Mouse (Mus musculus): ENCODE measurements around the gene Mfsd4b1. TPM values are rescaled to one million over a fixed set of nuclear protein-coding genes. Genes with fewer than 3 reads are reported as not detected.
"Not testable (repeated sequence)": the region's sequence is repeated elsewhere in the genome, so short reads cannot be mapped to it uniquely, and the experiment has no call there.

Mfsd4b1 gene
- total RNA-seq, 2 experiments from 2014 or later: 3.1 to 3.5 TPM

DNA sequence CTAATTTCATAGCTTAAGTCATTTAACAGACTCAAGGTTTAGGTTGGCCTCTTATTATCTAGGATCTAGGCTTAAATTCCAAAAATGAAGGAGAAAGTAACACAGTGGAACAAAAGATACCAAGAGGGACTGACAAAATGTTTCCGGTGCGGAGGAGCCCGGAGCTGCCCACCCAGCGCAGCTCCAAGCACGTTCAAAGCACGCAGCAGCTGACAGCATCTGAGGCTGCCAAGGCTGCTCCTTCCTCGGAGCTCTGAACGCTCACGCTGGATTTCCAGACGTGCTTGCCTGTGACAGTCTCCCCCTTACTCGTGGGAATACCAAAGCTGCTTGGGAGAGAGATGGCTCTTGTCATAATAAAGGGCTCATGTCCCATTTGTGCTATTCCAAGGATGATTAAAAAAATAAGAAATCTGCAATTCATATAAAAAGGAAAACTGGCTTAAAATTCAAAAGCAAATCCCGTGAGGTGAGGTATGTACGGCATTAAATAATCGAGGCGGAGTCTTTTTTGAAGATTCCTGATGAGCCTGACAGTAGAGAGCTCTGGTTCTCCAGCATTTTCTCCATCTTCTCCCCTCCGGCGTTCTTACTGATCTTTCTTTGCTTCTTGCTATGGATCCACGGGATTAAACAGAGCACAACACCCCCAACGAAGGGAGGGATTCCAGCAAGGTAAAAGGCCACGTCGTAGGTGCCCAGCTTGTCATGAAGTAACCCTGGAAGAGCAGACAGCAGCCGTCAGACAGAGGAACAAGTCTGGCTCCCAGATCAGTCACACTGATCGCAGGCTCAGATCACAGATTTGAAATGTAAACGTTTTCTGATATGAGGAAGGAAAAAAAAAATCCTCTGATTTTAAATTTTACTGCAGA lies 11.9 kb upstream of the Mfsd4b1 start:
- no peak for DNase-seq (ENCODE audit: low spot score in 2 of 2)

DNA sequence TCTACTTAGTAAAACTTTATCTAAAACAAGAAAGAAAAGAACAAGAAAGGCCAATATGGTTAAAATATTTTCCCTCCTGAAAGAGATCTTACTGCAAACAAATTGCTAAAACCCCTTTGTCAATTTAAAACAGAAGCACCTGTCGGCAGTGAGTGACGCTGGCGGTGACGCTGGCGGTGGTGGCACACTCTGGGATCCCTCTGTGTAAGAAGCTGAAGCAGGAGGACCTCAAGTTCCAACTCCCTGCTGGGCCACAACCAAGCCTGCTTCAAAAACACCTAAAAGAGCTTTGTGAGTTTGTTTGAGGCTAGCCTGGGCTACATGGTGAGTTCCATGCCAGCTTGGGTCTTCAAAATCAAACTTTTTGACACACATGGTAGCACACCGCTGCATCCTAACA lies 9.9 kb upstream of the Mfsd4b1 start:
- no peak for DNase-seq (ENCODE audit: low spot score in 2 of 2)

DNA sequence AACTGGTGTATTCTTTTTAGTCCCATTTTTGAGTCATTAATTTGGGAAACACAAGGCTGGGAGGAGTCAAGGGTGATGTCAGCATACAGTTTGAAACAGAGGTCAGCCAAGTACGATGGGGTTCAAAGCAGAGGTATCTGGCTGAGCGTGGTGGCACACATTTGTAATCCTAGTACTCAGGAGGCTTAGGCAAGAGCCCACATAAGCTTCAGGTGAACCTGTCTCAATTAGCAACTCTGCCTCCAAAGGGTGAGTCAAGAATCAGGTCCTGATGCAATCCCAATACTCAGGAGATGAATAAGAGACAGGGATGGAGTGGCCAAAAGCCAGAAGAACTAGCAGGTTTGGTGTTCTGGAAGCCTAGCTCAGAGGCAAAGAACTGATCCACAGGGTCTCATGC lies 7.8 kb upstream of the Mfsd4b1 start:
- DNase-seq (ENCODE audit: low spot score in 2 of 2): no peak

DNA sequence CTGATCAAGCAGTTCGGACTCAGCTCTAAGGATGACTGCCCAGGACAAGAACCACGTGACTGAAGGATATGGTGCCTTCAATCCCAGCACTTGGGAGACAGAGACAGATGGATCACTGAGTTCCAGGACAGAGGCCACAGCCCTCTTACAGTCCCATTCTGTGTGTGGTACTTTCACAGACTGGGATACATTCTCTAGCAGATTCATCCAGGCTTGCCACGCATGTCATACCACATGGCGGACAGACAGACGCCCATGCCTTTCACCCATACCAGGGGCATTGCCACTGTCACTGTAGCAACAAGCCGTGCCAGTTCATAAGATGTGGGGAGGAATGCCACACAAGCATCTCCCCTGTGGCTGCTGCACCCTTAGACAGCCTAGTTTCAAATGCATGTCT lies 5.6 kb upstream of the Mfsd4b1 start:
- no peak for DNase-seq (ENCODE audit: low spot score in 2 of 2)

DNA sequence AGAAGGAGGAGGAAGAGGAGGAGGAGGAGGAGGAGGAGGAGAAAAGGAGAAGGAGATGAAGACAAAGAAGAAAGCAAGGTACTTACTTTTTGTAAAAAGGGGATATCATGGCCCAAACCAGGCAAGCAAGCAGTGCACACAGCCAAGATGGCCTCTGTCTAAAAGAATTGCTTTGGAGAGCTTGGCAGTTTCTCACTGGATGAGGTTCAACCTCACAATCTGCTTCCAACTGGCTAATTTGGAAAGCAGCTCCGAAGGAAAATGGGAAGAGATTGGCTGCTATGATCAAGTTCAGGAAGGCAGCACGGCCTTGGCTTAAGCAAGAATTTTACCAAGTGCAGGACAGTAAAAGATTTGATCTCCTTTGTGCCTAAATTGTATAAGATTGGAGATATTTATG lies 4.5 kb upstream of the Mfsd4b1 start:
- no peak for DNase-seq (ENCODE audit: low spot score in 2 of 2)

DNA sequence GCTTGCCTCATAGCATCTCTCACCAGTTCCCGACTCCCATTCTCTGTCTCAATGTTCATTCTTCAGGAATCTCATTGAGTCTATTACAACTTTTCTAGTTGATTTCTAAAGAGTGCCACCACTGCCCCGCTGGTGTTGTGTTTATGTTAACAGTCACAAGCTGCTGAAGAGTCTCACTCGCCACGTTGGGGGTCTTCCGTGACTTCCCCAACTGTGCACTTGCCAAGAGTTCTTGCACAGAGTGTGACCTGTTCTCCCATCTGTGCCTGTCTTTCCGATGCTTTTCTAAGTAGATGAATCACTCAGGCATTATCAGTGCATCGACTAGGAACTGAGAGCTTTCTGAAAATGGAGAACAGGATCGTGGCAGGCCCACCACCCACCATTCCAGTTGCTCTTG lies 3.0 kb upstream of the Mfsd4b1 start:
- DNase-seq (ENCODE audit: low spot score in 2 of 2): no peak

DNA sequence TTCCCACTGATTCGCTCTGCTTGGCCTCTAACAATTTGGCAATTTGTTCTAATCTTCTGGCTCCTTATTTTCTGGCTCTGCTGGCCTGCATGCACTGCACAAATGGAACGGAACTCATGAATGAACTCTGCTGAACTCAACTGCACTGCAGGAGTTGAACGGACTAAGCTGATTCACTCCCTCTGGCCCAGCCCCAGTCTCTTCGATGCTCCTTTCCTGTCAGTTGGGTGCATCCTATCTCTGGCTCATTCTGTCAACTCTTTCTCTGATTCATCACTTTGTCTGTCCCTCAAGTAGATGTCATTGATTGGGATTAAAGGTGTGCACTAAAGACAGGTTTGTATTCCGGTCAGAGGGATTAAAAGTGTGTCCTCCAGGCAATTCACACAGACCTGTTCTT lies 1.5 kb upstream of the Mfsd4b1 start:
- DNase-seq (ENCODE audit: low spot score in 2 of 2): no peak

DNA sequence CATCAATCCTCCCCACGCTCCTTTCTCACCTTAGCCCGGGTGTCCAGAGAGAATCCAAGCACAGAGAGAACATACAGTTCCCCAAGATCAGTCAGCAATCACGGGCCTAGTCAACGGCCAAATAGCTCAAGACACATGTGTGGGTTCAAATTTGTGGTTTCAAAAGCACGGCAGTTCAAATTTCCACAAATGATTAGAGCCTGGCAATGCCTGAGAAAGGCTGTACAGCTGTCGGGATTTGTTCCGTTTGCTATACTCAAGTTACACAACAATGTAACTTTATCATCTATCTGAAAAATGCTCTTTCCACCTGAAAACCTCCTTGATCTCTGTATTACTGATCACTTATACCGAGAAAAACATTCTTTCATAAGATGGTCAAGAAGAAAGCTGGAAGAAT lies 492 bp upstream of the Mfsd4b1 start:
- no peak for DNase-seq (ENCODE audit: low spot score in 2 of 2)

DNA sequence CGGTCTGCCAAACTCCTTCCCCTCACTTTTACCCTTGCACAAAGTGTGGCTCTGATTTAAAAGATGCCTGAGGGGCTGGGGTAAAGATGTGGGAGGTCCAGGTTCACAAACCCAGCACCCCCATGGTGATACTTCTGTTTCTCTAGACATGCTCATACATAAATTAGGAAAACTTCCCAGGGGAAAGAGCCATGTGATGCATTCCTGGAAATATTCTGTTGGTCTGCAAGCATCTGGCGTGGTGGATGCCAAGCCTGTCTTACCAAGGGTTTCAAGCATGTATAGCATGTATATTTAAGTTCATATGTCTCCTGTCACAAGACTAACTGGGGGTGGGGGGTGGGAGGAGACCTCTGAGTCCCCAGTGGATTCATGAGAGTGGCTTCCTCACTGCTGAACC lies 4.7 kb downstream of the Mfsd4b1 start:
- DNase-seq (ENCODE audit: low spot score in 2 of 2): no peak

DNA sequence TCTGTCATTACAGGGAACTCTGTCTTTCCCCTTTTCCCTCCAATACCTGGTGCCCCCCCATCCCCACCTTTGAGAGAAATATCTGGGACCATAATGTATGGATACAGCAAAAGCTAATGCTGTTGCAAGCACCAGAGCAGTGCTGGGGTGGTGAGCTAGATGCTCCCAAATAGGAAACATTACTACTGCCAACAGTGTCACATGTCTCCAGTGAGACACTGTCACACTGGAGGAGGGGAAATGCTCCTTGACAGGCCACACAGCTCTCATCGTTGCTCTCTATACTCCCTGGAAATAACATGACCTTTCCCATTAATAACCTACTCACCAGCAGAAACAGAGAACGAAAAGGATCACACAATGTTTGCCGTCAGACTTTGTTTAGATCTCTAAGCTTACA lies 5.6 kb downstream of the Mfsd4b1 start:
- no peak for DNase-seq (ENCODE audit: low spot score in 2 of 2)

DNA sequence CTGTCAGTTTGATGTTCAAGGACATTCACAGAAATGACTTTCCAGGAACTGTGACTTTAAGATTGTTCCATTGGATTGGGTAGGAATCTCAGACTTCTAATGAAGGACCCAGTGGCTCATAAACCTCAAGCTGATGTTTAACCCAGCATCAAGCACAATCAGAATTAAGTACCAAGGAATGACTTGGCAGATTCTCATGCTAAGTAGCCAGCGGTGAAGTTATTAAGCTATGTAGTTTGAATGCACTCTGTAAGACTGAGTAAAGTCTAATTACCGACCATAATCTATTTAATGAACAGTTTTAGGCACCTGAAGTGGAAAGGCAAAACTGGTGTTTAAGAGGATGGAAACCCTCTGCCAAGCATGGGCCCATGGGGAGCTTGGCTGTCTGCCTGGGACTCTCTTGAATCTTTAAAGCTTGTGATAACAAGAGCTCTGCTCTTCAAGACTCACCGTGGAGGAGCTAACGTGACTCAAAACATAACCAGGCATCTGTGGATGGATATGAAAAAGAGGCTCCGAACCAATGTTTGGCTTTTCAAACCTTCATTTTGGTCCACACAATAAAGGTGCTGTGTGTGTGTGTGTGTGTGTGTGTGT lies 6.7 kb downstream of the Mfsd4b1 start:
- no peak for DNase-seq (ENCODE audit: low spot score in 2 of 2)

DNA sequence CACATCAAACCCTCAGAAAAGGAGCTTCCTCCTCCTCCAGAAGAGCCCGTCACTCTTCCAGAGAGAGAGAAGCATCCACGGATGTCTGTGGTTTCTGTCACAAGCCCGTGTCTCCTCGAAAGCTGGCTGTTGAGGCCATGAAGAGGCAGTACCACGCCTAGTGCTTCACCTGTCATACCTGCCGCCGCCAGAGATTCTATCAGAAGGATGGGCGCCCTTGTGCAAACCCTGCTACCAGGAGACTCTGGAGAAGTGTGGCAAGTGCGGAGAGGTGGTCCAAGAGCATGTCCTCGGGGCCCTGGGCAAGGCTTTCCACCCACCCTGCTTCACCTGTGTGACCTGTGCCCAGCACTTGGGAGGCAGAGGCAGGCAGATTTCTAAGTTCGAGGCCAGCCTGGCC lies 15.5 kb downstream of the Mfsd4b1 start:
- no peak for DNase-seq (ENCODE audit: low spot score in 2 of 2)

DNA sequence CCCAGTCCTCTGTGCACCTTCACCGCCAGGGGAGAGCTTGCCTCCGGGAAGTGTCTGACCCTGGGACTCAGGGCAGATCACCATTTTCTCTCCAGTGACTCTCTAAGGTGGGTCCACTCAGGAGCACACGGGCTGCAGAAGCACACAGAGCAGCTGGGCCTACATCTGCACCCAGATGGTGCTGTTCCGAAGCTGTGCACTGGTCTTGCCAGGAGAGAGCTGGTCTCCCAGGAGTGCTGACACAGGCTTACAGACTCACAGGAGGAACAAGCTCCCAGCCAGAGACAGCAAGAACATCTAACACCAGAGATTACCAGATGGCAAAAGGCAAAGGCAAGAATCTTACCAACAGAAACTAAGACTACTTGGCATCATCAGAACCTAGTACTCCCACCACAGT lies 16.2 kb downstream of the Mfsd4b1 start:
- not testable (repeated sequence) for DNase-seq (ENCODE audit: low spot score in 2 of 2)

DNA sequence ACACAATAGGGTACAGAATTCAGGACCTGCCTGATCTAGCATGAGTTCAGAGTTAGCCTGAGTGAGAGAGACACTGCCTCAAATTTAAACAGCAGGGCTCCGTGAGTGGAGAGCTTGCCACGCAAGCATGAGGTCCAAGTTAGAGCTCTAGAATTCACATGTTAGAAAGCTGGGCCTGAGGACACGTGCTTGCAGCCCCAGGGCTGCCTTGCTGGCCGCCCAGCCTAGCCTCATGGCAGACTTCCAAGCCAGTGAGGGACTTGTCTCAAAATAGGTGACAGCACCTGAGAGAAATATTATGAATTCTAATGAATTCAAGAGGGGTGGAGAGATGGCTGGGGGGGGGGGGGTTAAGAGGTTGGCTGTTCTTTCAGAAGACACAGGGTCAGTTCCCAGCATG lies 17.1 kb downstream of the Mfsd4b1 start:
- DNase-seq (ENCODE audit: low spot score in 2 of 2): no peak

DNA sequence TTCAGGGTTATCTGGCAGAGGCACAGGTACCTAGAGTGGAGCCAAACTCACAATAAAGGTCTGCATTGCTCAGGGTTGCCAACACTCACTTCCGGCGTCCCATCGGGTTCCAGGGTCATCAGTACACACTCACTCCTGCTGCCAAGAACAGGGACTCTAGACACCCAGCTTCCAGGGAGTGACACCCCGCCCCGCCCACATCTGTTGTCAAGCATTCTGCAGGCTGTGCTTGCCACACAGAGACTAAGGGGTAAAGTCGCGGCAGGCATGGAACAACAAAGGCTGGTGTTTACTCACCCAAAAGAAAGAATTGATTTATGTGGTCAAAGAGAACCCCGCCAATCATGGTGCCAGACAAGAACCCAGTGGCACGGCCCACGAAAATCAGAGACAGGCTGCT lies 18.1 kb downstream of the Mfsd4b1 start:
- DNase-seq (ENCODE audit: low spot score in 2 of 2): no peak

DNA sequence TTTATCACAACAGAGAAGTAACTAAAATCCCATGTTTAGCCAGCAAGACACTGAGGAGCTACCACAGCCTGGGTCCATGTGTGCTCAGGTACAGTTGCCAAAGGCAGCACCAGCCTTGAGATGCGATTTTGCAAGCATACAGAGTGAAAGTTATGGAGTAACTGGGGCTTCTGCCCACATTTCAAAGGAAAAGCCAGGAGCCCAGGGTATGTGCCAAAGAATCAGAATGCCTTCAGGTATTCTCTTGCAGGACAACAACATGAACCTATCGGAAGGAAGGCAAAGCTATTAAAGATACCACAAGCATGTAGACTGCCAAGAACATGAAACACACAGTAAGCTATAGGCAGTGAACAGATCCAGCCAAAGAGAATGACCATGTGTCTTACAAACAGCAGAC lies 24.3 kb downstream of the Mfsd4b1 start:
- DNase-seq (ENCODE audit: low spot score in 2 of 2): no peak

DNA sequence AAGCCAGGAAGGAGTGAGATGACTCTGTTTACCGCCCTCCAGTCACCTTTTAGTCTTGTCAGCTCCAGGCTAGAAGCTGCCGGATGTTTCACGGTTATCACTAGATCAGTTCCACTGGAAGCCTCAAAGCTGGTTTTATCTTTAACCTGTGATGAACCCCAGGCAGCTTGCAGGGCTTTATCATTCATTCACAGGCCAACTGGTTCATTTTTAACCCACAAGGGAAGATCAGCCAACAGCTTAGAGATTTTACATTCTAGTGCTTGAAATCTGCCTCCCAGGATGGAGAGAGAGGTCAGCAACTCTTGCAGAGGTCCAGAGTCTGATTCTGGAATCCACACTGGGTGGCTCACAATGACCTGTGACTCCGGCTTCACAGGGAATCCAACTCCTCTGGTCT lies 33.9 kb downstream of the Mfsd4b1 start:
- no peak for DNase-seq (ENCODE audit: low spot score in 2 of 2)

DNA sequence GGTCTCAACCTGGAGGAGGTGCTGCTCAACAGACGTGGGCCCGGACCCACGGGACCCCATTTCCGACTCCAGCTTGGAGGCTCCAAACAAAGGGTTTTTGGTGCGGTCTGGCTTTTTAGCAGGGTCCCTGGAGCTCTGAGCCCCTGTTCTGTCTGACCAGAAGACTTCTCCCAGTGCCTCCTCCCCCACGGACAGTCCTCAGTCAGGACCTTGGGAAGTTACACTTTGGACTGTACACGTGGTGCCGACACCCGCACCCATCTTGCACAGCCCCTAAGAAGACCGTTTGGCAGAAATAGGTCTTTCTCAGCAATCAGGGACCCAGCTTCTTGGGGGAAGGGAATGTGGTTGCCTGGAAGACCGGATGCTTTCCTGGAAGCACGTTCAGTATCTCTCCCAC lies 38.6 kb downstream of the Mfsd4b1 start, which contains the start of gene Mfsd4b5:
Gene Mfsd4b5 (minus strand): TSS at position 181 of the 400 bp plus-strand sequence.
- no peak for DNase-seq (ENCODE audit: low spot score in 2 of 2)

DNA sequence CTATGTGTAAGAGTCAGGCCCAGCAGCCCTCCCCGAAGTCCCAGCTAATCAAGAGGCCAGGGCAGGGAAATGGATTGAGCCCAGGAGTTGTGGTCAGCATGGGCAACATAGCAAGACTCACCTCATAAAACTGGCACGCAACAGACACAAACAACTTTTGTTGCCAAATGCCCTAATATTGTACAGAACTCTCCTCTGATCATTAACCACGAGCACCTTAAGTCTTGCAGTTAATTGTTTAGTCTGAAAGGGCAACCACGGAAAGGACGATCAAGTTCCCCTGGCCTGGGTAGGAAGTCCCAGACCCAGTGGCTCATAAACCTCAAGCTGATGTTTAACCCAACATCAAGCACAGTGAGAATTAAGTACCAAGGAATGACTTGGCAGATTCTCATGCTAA lies 42.5 kb downstream of the Mfsd4b1 start:
- no peak for DNase-seq (ENCODE audit: low spot score in 2 of 2)

DNA sequence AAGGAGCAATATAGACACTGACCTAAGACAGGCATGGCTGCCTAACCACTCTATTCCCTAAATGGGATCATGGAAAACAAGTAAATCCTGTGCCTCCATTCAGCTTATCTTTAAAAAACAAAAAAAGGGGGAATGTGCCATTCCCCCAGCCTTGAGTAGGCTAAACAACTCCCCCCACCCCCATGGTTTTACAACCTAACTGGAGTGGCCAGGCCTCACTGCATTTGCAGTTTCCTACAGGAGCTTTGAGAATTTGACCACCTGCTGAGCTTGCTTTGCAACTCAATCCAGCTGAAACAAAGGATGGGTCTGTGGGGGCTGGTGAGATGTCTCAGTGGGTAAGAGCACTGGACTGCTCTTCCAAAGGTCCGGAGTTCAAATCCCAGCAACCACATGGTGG lies 46.8 kb downstream of the Mfsd4b1 start:
- no peak for DNase-seq (ENCODE audit: low spot score in 2 of 2)

DNA sequence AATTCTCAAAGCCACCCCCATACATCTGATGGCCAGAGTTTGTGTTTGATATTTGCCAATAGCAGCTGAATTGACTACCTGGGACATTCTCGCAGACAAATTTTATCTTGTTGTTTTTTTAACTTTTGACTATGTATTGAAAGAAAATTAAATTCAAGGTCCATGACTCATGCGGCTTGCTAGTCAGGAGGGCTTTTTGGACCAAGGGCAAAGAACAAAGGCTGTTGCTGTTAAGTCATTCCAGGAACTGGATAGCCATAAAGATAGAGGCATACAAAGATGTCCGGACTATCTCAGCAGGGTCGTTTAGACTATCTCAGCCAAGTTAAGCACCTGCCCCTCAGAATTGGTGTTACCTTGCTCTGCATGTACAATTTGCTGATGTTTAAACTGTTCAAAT lies 47.7 kb downstream of the Mfsd4b1 start:
- no peak for DNase-seq (ENCODE audit: low spot score in 2 of 2)

DNA sequence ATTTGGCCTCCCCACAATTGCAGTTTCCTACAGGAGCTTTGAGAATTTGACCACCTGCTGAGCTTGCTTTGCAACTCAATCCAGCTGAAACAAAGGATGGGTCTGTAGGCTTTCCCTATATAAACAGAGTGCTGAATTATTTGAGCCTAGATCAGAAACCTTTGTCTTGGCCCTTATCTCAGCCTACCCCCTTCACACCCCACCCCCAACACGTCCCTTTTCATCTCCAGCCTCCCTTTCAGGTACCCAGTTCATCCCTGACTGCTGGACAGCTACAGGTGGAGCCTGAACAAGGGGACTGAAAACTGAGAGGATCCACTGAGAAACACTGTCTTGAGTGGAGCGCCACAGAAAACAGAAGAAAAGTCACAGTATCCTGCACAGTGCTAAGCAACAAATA lies 49.3 kb downstream of the Mfsd4b1 start:
- DNase-seq (ENCODE audit: low spot score in 2 of 2): no peak

DNA sequence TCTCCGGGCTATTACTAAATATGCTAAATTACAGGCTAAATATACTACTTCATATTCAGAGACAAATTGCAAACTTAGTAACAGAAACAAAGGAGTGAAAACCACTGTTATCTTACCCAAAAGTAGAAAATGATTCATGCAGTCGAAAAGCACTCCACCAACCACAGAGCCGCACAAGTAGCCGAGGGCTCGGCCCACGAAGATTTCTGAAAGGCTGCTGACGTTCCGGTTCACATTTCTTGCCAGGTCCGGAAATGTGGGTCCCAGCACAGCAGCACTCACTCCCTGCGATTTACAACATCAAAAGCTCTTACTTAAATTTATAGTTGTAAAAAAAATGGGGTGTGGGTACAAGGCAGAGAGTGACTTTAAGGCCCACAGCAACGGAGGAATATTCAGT lies 50.1 kb downstream of the Mfsd4b1 start:
- DNase-seq (ENCODE audit: low spot score in 2 of 2): no peak

Data from adrenal gland, adult 18-20 months (tissue).